Mouse (Mus musculus) adrenal gland, postnatal 36 days (tissue): ENCODE data around the gene Ccnq. TPM values are rescaled to one million over a fixed set of nuclear protein-coding genes. Genes with fewer than 3 reads are reported as not detected.
A peak's percentile ranks its signal among the peaks of the same experiment; 100 is the strongest.
"Not testable (repeated sequence)": the region's sequence is repeated elsewhere in the genome, so short reads cannot be mapped to it uniquely, and the experiment has no call there.

ENCODE experiments used
- DNase-seq, 2 experiments: peaks; one replicate each; pipeline ENCODE4 v3.0.0; 2021; ENCODE audit warnings: mixed read lengths in 1 of 2
- total RNA-seq, 2 experiments: library from RNA; stranded (reverse); gene quantifications; 2 replicates each; pipeline ENCODE4 v1.2.3; 2021

Ccnq gene
- total RNA-seq, 2 experiments from 2014 or later: 43.4 to 69.7 TPM

DNA sequence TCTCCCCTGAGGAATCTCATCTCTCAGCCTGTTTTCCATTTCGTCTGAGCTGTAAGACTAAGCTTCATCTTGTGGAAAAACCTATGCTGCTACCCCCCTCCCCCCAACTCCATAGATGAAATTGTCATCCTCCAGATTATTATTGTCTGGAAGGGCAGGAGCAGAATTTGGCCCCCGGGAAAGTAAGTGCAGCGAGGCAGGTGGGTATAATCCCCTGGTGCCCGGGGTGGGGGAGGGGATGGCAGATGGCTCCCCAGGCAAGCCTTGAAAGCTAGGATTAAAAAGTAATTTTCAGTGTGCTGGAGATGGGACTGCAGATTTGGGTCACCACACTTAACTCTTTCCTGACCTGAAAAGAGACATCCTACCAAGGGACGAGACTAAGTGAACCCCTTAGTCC lies 10.7 kb upstream of the Ccnq start:
- no peak for DNase-seq

DNA sequence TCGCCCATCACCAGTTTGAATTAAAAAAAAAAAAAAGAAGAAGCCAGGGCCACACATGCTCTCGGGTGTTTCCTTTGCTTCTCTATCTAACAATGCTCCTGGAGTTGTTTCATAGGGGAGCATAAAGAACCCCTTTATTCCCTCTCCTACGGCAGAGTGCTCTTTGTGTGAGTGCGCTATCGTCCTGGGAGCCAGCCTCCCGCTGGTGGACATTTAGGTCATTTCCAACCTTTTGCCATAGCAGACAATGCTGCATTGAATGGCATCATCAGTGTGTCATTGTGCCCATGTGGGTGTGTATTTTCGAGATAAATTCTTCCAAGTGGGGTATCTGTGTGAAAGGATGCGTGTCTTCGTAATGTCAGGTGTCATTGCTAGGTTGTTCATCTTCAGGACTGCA lies 9.6 kb upstream of the Ccnq start:
- DNase-seq: no peak

- DNase-seq: no peak
Measured at GRCm38 (mm10) chr11:78755299-78755698, 3.8 kb upstream of the Ccnq start.

DNA sequence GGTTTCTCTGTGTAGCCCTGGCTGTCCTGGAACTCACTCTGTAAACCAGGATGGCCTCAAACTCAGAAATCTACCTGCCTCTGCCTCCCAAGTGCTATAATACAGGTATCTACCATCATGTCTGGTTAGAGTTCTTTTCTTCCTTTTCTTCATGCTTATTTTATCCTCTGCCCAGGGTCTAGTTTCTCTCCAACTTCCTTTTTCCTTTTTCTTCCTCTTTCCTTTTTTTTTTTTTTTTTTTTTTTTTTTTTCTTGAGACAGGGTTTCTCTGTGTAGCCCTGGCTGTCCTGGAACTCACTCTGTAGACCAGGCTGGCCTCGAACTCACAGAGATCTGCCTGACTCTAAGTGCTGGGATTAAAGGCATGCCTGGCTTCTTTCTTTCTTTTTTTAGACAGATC lies 2.6 kb upstream of the Ccnq start:
- DNase-seq: not testable (repeated sequence)

- DNase-seq: no peak
Measured at GRCm38 (mm10) chr11:78753183-78753582, 1.7 kb upstream of the Ccnq start.

DNA sequence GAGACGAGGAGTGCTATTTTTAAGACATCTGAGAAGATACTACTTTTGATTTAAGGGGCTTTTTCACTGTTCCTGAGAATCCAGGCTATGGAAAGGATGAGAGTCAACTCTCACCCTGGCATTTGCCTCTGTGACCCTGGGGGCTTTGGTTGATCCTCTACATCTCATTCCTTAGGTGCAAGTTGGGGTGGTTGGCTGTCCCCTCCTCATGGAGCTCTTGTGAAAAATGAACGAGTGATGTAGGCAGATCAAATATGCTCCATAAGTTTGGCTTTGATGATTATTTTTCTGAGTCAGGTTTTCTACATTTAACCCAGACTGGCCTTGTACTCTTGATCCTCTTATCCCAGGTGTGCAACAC lies 294 bp upstream of the Ccnq start:
- no peak for DNase-seq

DNA sequence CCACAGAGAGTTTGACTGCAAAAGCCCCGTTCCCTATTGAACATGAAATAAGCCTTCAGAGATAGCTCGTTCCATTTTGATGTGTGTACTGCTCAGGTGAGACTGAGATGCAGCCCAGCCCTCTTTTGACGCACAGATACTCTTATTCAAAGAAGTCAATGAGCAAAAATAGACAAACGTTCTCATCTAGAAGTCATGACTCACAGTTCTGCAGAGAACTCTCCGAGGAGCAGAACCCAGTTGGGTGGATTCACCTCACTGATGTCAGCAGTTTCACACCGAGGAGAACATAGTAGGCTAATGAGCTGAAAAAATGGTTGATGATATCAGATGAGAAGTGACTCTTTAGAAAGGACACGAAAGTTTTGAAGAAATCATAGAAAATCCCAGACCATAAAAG lies 5.3 kb downstream of the Ccnq start:
- DNase-seq: no peak

DNA sequence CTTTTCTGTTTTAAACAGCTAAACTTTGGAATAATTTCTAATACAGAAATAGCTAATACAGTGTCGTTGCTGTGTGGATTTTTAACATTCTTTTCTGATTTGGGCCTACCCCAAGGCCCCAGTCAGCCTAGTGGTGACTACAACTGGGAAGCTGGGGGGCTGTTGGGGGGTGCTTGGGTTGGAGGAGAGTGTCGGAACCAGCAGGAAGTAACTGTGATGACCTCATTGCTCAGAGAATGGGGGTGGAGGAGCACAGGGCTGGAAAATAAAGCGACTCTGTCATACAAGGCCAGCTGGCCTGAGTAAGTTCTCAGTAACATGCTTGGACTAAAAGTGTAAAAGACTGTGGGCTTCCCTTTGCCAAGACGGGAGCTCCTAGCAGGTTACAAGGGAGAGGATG lies 6.1 kb downstream of the Ccnq start:
- DNase-seq: peak; percentile 44 to 69

- DNase-seq: no peak
Measured at GRCm38 (mm10) chr11:78742461-78742860, 9.1 kb downstream of the Ccnq start.

DNA sequence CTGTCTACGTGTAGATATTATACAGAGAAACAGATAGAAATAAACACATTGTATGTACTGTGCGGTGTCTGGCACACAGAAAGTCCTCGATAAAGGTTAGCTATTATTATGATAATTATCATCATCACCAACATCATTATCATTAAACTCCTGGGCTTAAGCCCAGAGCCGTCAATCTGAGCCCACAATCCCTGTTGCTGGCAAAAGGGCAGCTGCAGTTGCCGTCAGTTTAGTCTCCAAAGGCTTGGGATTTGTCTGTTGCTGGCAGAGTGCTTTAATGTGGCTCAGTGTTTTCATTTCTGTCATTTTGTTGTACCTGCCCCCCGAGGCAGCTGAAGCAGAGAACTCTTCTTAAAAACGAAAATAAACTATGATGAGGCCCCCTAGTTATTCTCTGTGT lies 9.6 kb downstream of the Ccnq start:
- DNase-seq: no peak

DNA sequence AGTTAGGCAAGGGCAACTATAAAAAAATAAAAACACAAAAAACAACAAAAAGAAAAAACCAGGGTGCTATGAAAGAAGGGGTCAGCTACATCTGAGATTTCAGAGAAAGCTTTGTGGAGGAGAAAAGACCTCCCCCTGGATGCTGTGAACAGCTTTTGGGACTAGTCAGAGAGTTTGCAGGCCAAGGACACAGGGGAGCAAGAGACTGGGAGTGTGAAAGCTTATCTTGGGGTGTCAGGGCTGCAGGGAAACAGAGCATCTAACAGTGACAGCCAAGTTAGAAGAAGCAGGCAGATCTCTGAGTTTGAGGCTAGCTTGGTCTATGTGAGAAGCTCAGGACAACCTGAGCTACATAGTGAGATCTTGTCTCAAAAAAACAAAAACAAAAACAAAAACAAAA lies 12.2 kb downstream of the Ccnq start:
- DNase-seq: peak; percentile 28 to 50

GRCm38 (mm10) chr11:78736877-78737408 lies 14.6 kb downstream of the Ccnq start:
- DNase-seq: no peak

- no peak for DNase-seq
Measured at GRCm38 (mm10) chr11:78735168-78735567, 16.4 kb downstream of the Ccnq start.

GRCm38 (mm10) chr11:78732619-78733018 lies 18.9 kb downstream of the Ccnq start:
- no peak for DNase-seq

GRCm38 (mm10) chr11:78730902-78731301 lies 20.6 kb downstream of the Ccnq start:
- peak in 1 of 2 experiments; percentile 35 for DNase-seq

- DNase-seq: no peak
Measured at GRCm38 (mm10) chr11:78728041-78728440, 23.5 kb downstream of the Ccnq start.

- no peak for DNase-seq
Measured at GRCm38 (mm10) chr11:78726366-78726765, 25.2 kb downstream of the Ccnq start.

DNA sequence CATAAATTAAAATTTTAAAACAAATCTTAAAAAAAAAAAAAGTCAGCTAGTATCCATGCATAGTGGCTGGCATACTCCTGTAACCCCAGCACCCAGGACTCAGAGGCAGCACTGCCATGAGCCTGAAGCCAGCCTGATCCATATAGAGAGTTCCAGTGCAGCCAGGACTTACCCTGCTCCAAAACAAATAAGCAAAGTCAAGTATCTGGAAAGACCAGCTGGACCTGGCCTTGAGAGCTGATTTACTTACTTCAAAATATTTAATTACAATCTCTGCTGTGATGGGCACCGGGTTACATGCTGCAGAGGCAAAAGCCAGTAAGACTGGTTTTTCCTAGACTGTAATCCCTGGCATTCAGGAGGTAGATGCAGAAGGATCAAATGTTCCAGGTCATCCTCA lies 26.7 kb downstream of the Ccnq start:
- DNase-seq: no peak

GRCm38 (mm10) chr11:78721419-78721818 lies 30.1 kb downstream of the Ccnq start:
- DNase-seq: no peak

GRCm38 (mm10) chr11:78717655-78718054 lies 33.9 kb downstream of the Ccnq start:
- no peak for DNase-seq

DNA sequence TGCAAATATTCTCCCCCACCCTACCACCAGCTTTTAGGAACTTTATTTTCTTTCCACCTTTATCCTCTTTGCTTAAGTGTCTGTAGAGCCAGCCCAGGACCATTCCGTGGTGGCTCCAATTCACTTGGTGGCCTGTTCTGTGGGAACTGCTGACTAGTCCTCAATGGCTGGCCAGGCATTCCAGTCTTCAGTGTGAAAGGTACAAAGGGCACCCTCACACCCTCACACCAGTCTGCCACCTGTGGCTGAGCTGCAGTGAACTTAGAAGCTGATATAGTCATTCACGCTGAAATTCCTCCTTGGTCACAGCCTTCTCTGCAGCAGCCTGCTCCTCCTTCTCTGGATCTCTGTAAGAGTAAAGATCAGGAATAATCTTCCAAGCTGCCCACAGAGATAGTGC lies 42.9 kb downstream of the Ccnq start:
- DNase-seq: no peak

DNA sequence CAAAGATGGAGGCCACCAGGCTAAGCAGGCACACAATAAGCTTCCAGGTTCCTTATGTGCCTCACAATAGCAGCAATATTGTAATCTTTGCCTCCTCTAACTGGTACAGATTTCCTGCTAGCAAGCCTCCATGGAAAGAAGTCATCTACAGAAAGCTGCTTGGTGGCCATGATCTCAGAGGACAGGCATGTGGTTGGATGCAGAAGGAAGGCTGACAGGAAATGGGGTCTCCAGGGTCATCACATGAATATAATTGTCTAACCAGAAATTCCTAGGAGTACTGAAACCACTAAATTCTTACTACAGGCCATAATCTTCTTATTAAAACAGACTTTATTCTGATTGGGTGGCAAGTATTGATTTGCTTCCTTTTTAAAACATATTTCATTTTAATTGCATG lies 45.5 kb downstream of the Ccnq start:
- no peak for DNase-seq

- DNase-seq: no peak
Measured at GRCm38 (mm10) chr11:78703085-78703484, 48.4 kb downstream of the Ccnq start.

DNA sequence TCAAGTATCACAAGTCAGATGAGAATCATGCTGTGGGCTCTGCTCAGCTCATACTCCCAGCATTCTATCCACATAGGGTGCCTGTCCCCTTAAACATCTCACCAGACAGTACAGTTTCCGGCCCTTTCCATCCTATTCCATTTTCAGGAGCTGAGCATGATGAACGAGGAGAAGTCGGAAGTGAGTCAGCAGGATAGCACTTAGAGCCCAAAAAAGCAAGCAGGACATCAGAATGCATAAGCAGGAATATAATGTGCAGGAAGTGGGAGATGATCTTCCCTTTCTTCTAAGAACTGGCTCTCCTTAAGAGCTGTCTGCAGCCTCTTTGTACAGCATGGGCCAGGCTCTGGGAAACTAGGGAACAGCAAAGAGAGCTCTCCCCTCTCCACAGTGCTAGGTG lies 49.2 kb downstream of the Ccnq start:
- no peak for DNase-seq
